Comparison of ENCODE assay signal across 12 mouse cellular contexts in the genomic region with DNA sequence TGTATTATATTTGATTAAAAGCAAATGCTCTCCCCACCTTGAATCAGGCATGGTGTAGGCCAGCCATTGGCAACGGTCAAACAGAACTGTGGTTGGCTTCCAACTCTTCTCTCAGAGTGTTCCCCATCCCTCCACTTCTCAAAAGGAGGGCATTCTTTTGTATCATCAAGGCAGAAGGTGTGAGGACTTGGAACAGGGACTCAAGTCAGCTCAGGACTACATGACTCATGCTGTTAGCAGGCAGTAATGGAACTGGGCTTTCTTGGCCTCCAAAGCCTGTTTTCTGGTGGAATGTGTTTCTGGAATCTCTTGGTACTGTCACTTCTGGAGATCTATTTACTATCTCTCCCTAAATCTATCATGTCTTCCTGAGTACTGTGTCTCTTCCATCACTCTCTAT.
"Had no signal": no experiment of that assay in that cellular context is flagged by ENCODE, and none has a peak within 500 bp of the region (broad histone marks: within the 10 kb centered on the region; RNA-seq: fewer than 3 reads in every experiment).

No protein-coding gene starts in this region.

- DNase-seq: left cerebral cortex, postnatal 4 days; liver; liver, embryonic 13.5 days; liver, postnatal 0 days; lung, adult 18-20 months; lung, adult 2 months; lung, embryonic 14.5 days; lung, postnatal 10 days; lung, postnatal 14 days; lung, postnatal 36 days; lung, postnatal 4 days; midbrain, embryonic 14.5 days had no signal
